Mouse (Mus musculus) left cerebral cortex, postnatal 4 days (tissue): ENCODE results near the gene Anxa2. TPM values are rescaled to one million over a fixed set of nuclear protein-coding genes. Genes with fewer than 3 reads are reported as not detected.

Experiments
- DNase-seq: peaks from one replicate; pipeline ENCODE4 v3.0.0-alpha.2; 2022
- intact Hi-C: fragments of 180-260 bp; cut with DNase I; formaldehyde crosslinking; loops from one replicate; pipeline ENCODE4 v1.15.1; 2025
- total RNA-seq, 2 experiments: library from RNA; stranded (reverse); gene quantifications; 2 replicates each; pipeline ENCODE4 v1.2.3; 2021

Anxa2 gene
- total RNA-seq, 2 experiments from 2014 or later = 23.2 to 24.1 TPM

DNA sequence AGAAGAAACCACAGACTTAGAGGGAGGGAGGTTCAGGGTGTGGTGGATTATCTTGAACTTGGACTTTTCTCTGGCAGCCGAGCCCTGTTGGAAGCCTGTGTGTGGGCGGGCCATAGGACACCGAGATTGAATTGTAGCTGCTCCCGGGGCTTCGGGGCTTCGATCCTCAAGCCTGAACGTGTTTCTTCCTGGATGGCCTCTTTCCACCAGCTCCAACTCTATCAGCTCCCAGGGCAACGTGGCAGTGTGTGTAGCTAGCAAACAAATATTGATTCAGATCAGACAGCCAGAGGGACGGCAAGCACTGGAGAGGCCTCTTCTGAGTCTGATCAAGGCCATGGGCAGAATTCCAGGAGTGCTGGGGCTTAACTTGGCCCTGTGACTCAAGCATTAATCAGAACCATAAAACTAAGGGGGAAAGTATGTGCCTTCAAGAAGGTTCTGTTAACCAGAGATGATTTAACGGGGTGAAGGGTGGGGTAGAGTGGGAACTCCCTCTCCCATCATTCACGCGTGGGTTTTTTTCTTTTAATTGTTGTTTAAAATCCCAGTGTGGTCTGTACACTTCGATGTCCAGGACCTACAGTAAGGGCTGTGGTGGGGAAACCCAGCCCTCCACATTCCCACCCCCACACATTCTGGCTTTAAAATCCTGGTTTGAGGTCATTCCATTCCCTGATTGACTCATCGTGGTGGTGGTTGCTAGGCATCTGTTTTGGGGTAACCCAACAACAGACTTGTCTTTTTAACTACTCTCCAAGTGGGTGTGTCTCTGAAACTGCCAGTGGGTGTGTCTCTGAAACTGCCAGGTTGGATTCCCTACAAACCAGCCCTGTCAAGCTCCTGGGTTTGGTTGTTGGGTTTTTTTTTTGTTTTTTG, 4.6 kb downstream of the Anxa2 start:
- peak; percentile 34 for DNase-seq
- intact Hi-C loops = no loop called here

DNA sequence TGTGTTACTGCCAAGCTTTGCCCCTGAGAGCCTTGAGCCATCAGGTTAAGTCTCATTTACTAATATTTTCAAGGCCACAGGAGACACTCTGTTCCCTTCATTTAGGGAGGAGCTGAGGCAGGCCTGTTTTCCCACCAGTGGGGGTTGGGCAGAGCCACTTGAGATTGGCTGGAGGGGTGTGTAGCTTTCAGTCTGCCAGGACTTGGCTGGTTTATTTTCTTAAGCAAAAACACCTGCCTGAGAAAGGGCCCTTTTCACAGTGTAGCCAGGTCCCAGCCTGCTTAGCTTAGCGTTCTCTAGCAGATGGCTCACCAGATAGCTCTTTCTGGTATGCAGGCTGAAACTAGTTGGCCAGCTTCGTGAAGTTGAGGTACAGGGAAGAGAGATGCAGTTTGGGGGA, 5.6 kb downstream of the Anxa2 start:
- intact Hi-C loops = no loop called here

DNA sequence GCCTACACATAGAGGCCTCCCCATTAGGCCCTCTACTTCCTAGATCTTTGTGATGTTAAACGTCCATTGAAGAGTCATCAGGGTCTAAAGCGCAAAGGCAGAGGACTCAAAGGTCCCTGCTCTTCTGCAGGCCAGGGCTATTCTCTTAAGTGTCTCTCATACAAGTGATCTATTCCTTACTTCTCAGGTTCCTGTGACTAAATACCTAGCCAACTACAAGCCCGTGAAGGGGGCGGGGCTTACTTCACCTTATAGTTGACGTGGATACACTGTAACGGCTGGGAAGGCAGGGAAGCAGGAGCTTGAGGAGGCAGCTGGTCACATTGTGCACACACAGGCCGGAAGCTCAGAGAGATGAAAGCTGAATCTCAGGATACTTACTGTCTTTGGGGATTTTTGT, 6.5 kb downstream of the Anxa2 start:
- no peak for DNase-seq
- intact Hi-C loops = no loop called here

More for the DNA sequence above, 5.6 kb downstream of the Anxa2 start:
- DNase-seq = peak; percentile 13

DNA sequence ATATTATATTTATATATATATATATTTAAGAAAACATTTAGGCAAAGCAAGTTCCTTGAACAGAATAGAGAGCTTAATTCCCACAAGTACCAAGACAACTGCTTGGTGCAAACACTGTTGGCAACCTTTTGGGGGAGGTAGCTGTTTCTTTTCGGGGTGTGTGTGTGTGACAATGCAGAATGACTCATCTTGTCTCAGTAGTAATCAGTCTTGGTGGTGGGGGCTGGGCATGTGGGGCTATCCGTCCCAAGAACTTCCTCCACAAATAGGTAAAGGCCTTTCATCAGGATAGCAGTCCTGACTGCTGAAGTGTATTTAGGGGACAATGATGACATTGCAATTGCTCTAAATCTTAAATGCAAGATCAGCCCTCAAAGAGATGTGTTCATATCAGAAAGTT, 9.6 kb downstream of the Anxa2 start:
- DNase-seq = no peak
- intact Hi-C loops = no loop called here

DNA sequence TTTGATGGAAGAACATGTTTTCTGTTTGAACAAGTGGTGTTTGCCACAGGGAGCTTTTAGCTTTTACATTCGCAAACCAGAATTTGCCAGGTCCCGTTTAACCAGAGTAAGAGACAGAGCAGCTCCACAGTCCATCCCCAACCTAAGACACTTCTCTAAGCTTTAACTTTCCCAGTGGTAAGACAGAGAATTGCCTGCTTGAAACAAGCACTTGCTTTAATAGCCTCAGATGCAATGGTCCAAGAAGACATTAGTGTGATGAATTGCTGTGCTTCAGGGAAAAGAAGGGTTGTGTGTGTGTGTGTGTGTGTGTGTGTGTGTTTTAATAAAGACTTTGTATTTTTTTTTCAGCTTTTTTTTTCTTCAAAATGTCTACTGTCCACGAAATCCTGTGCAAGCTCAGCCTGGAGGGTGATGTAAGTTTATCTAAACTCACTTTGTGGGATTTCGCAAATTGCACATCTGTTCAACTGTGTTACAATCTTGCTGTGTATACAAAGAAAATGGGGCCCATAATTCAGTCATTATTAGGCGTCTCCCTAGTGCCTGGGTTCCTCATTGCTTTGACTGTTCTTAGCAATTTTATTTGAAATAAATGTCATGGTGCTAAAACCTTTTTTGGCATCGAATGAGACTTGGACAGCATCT, 10.8 kb downstream of the Anxa2 start:
- no peak for DNase-seq
- intact Hi-C loops = no loop called here

DNA sequence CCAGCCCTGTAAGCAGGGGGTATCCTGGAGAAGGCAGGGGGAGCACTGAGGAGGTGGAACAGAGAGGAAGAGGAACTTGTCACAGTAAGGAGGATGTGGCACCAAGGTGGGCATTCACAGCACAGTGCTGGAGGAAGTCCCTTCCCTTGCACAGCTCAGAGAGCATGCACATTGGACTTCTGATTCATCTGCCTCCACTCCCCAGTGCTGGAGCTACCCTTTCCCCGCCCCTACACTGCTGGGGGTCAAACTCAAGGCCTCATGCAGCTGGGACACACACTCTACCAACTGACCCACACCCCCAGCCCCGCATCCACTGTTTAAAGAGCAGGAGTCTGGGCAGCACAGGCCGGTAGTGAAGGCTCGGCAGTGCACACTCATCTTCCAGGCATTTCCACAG, 12.7 kb downstream of the Anxa2 start:
- no peak for DNase-seq
- intact Hi-C loops = no loop called here

DNA sequence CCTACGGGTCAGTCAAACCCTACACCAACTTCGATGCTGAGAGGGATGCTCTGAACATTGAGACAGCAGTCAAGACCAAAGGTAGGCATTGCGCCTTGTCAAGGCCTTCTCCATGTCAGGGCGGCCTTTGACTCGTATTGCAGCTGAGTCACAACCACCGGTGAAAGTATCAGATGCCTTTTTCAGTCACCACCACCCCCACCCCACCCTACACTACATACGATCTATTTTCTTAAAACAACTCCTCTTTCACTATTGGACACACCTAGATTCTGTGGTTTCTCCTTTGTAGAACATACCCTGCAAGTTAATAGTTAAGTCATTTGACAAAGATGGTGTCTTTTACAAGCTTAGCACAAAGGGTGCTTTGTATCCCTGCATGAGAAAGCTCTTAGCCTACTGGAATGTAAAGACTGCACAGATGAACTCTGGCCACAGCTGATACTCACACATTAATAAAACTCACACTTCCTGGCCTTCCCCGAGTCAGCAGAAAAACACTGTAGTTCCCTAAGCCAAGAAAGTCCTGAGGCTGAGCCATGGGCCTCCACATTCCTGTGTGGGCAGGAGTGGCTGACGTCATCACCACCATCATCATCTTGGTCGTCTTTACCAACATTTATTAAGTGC, 14.0 kb downstream of the Anxa2 start:
- intact Hi-C loops = no loop called here
- DNase-seq = no peak

DNA sequence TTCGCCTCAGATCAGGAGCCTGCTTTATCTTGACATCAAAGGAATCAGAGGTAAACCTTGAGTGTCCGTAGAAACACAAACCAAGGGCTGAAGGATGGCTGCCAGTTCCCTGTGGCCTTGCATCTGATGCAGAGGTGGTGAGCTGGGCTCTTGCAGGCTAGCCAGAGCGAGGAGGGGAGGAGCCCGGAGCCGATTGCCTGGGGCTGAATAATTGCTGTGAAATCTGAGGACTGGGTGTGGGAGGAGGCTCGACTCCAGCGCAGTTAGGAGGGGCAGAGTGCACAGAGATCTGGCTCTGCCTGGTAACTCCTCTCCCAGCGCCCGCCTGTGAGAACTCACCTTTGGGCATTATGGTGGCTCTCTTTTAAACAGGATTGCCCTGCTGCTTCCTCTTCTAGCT, 15.6 kb downstream of the Anxa2 start:
- no peak for DNase-seq
- intact Hi-C loops = no loop called here

DNA sequence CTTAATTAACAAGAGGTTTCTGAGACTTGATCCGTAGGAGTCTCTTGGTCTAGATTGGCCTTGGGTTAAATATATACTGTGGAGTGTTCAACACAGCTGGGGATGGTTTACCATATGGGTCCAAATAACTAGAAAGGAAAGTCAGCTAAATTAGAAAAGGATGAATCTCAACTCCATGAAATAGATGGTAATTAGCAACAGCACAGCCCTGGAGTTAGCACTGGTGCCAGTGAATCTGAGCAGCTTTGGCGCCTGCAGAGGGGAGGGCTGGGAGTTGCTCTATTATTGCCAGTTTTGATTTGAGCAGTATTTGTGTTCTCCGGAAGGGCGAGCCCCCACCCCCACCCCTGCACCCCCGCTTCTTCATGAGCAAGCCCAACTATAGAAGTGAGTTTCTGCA, 16.9 kb downstream of the Anxa2 start:
- no peak for DNase-seq
- intact Hi-C loops = no loop called here

DNA sequence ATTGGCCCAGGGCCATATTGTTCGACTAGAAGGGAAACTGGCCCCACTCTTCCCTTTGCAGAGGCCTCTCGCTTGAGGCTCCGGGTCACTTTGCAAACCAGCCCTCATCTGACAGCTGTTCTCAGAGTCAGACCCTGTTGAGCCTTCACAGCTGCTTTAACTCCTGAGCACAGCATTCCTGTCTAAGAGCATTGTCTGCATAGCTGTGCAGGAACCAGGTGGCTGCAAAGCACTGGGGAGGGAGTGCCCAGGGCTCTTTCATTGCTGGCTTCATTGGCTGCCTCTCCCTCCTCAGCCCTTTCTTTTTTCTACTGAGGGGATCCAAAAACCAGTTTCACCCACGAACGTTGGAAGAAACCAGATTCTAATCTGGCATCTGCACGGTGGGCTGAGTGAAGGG, 17.5 kb downstream of the Anxa2 start:
- DNase-seq = no peak

DNA sequence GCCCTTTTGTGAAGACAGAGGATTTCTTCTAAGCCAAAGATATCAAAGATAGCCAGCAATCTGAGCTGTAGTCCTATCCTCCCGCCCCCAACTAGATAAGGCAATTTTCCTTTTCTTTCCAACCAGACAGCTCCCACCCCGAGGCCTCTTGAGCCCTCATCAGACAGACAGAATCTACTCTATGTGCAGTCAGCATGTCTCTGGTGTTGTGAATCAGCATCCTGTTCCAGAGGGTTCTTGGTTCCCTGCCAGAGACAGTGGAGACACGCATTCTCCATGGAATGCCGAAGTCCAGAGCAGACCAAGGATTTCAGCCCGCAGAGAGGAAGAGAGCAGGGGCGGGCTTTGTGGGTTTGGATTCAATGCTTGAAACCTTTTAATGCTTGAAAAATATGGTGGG, 19.3 kb downstream of the Anxa2 start:
- DNase-seq = peak; percentile 28
- intact Hi-C loops = no loop called here

More for the DNA sequence above, 17.5 kb downstream of the Anxa2 start:
- intact Hi-C loops = no loop called here

DNA sequence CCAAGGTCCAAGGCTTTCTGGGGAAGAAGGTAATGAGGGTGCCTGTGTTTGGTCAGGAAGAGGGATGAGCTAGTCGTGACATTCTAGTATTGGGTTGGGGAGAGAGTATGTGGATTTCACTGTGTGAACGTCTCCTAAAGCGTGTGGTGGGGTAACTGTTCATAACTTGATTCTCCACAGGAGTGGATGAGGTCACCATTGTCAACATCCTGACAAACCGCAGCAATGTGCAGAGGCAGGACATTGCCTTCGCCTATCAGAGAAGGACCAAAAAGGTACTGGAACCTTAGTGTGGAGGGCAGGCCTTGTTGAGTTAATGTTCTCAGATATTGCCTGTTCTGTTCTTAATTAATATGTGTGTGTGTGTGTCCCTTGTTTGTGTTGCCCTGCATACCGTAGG, 22.5 kb downstream of the Anxa2 start:
- intact Hi-C loops = no loop called here
- no peak for DNase-seq

DNA sequence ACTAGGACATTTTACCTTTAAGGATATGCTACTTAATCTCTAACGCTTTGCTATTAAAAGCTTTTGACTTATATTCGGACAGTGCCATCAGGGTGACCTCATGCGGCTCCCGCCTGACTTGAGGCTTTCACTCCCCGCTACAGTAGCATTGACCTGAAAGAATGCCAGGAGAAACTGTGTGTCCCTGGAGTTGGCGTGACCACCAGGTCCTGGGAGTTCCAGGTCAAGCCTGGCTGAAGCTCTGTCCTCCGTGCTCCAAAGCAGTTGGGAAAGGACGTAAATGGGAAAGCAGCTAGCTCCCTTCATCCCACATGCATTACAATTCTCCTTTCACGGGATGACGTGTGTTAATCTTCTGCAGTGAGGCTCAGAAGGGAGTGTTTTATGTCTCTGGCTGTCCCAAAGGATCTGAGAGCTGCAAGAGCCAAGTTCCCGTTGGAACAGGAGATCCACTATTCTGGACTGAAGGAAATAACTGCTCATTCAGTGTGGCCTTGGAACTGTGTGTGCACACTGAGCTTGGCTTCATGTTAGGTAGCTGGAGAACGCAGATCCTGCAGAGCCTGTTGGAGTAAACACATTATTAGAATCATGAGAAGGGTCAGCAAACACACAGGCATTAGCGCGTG, 23.9 kb downstream of the Anxa2 start:
- intact Hi-C loops = no loop called here
- DNase-seq = no peak

DNA sequence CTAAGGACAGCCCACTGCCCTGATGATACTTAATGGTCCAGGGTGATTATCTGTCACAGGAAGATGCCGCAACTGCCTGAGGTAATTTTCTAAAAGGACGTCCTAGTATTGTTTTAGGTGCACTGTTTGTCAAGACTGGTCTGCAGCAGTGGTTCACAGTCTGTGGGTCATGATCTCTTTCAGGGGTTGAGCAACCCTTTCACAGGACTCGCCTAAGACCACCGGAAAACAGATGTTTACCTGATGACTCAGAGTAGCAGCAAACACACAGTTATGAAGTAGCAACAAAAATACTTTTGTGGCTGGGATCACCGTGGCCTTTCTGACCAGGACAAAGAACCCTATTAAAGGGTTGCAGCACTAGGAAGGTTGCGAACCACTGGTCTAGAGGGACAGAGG, 24.4 kb downstream of the Anxa2 start:
- intact Hi-C loops = no loop called here
- DNase-seq = no peak

DNA sequence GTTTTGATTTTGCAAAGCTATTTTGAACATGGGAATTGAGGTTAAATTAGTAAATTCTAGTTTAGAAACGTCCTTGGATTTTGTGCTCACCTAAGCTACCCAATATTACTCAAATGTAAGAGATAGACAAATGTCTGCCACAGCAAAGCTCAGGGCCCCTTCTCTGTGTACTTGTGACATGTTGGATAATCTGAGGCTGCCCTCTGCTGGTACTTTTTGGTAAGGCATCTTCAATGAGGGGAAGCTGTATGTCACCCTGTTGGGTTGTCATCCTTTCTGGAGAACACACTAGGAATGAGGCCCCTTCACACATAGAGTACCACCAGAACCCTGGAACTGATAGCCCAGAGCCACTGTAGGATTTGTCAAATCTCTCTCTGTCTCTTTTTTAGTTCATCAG, 26.9 kb downstream of the Anxa2 start:
- intact Hi-C loops = loop anchor here (5.0 kb wide), 2 partner anchors 63 to 123 kb away; no protein-coding TSS in a partner anchor
- peak; percentile 82 for DNase-seq

DNA sequence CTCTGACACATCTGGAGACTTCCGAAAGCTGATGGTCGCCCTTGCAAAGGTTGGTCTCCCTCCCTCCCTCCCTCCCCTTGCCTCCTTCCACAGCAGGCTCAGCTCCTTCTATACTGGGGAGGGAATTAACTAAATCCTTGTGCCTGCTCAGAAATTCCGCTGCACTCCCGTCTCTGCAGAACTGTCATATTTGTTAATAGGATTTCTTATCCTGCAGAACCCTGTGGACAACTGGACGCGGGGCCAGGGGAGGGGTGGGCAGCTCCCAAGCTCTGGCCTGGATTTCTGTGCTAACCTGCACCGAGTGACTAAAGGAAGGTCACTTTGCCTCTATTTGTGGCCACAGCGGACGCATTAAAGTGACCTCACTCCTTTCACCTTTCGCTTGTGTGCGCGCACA, 30.4 kb downstream of the Anxa2 start:
- DNase-seq = no peak
- intact Hi-C loops = loop anchor here (5.0 kb wide), 2 partner anchors 67 to 127 kb away; no protein-coding TSS in a partner anchor

DNA sequence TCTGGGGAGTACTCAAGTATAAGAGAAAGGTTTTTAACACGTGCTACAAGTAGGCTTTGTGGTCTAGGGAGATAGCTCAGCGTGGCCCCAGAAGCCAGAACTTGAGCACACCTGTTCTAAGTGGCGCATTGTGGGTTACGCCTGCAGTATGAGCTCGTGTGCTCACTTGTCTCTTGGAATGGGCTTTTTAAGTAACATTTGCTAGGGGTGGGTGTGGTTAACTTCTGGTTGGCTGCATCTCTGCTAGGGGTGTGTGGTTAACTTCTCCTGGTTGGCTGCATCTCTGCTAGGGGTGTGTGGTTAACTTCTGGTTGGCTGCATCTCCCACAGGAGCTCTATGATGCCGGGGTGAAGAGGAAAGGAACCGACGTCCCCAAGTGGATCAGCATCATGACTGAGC, 32.7 kb downstream of the Anxa2 start:
- no peak for DNase-seq
- intact Hi-C loops = no loop called here

DNA sequence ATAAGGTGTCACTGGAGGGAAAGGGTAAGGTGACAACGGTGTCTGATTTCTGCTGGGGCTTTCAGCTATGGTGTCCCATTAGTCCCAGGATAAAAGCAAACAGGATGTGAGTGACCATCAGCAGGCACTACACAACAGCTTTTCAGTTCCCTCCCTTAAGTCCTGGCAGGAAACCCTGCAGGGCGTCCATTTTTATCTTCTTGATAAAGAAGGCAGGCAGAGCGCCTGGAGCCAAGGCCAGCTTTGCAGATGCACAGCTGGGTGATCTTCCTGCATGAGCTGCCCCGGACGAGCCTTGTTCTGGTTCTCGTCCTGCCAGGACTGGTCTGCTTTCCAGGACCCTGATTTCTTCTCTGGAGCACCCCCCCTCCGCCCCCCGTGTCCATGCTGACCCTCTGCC, 35.1 kb downstream of the Anxa2 start:
- intact Hi-C loops = no loop called here
- no peak for DNase-seq

DNA sequence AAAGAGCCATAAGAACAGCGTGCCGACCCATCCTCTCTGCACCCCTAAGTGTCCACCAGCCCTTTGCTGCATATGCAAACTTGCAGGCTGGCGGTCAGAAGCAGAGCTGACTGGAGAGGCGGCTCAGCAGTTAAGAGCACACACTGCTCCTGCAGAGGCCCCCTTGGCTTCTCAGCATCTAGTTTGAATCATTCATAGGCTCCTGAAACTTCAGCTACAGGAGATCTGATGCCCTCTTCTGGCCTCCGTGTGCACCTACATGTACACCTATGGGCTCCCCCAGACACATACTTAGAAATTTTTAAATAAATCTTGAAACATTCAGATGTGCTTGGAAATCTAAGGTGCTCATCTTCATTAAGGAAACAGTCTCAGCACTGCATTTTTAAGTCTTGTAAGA, 35.6 kb downstream of the Anxa2 start:
- intact Hi-C loops = no loop called here
- DNase-seq = no peak

DNA sequence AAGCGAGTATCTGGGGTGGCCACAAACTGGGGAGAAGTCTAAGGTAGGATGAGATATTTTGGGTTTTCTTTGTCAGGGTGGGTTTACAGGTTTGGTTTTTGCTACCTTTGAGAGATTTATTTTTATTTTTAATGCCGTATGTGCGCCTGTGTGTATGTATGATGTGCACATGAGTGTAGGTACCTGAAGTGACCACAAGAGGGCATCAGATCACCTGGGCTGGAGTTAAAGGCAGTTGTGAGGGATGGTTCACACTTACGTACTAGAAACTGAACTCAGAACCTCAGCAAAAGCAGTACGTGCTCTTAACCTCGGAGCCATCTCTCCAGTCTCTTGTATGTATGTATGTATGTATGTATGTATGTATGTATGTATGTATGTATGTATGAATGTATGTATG, 39.4 kb downstream of the Anxa2 start:
- intact Hi-C loops = no loop called here
- no peak for DNase-seq

DNA sequence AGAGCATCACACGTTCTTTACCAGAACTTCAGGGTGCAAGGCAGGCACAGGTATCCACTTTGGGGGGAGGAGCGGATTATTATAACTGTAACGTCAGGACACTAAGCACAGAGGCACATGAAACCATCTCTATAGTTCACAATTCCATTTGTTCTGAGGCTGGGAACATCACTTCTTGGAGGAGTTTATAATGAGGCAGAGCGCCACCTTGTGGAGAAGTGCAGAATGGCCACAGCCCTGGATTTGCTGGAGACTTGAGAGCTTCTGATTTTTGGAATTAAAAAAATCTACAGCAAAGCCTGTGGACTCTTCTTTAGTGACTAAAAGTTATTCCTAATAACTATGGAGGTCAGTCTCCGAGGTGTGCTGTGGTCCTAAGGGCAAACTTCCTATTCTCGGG, 49.1 kb downstream of the Anxa2 start:
- intact Hi-C loops = loop anchor here (10.0 kb wide), 1 partner anchor 402 kb away; no protein-coding TSS in a partner anchor
- DNase-seq = peak; percentile 68
